Mouse (Mus musculus) liver, adult 2 months (tissue): Measurements from ENCODE around the gene Gm20605. TPM values are rescaled to one million over a fixed set of nuclear protein-coding genes. Genes with fewer than 3 reads are reported as not detected.

Source experiments
- DNase-seq: peaks from one replicate; pipeline ENCODE4 v3.0.0-alpha.2; 2011; ENCODE audit warnings: low read depth, low spot score; ENCODE audit errors: extremely low read depth
- H3K27ac ChIP-seq: fragments of 200-500 bp; replicated peaks from 2 replicates; pipeline ENCODE4 v1.5.1; 2012; ENCODE audit warnings: low read depth, mild to moderate bottlenecking, control low read depth, inconsistent platforms, low read length; ENCODE audit not compliant: insufficient read depth
- H3K27me3 ChIP-seq: fragments of 200-500 bp; 2 replicates; pipeline ENCODE4 v1.6.1; 2012; ENCODE audit warnings: mild to moderate bottlenecking, moderate library complexity, low read length, inconsistent platforms; ENCODE audit not compliant: control insufficient read depth, insufficient read depth
- H3K36me3 ChIP-seq: fragments of 200-500 bp; 2 replicates; pipeline ENCODE4 v1.6.1; 2012; ENCODE audit warnings: low read length, inconsistent platforms; ENCODE audit not compliant: control insufficient read depth, insufficient read depth
- H3K4me1 ChIP-seq: fragments of 200-500 bp; 2 replicates; pipeline ENCODE4 v1.6.1; 2011; ENCODE audit warnings: low read length; ENCODE audit not compliant: control insufficient read depth, insufficient read depth
- H3K4me3 ChIP-seq: fragments of 200-500 bp; 2 replicates; pipeline ENCODE4 v1.5.1; 2011; ENCODE audit warnings: low read depth, mild to moderate bottlenecking, control low read depth, low read length, moderate library complexity; ENCODE audit not compliant: insufficient read depth
- H3K79me2 ChIP-seq: fragments of 200-500 bp; 2 replicates; pipeline ENCODE4 v1.6.1; 2012; ENCODE audit warnings: inconsistent platforms, mild to moderate bottlenecking, low read length, moderate library complexity; ENCODE audit not compliant: control insufficient read depth, insufficient read depth
- H3K9ac ChIP-seq: fragments of 200-500 bp; 2 replicates; pipeline ENCODE4 v1.6.1; 2012; ENCODE audit warnings: low read depth, mild to moderate bottlenecking, control low read depth, inconsistent platforms, low read length
- CTCF ChIP-seq: fragments of 200-500 bp; IDR thresholded peaks from 2 replicates; pipeline ENCODE4 v1.5.1; 2011; ENCODE audit warnings: low read depth, low read length, control low read depth
- POLR2A ChIP-seq: fragments of 200-500 bp; IDR thresholded peaks from 2 replicates; pipeline ENCODE4 v1.6.1; 2011; ENCODE audit warnings: low read length, control low read depth; ENCODE audit not compliant: insufficient read depth; ENCODE audit errors: extremely low read depth
- WGBS: fragments of 180-500 bp; shearing (Covaris S2); methylation state at CpG from one replicate; pipeline ENCODE4 v1.1.7; 2018; 5-methylcytosine and 5-hydroxymethylcytosine counted together
- polyA plus RNA-seq: library from polyadenylated mRNA; depleted of rRNA; stranded (reverse); fragments of >200 nt; gene quantifications from 2 replicates; pipeline ENCODE4 v1.2.3, GENCODE M21; 2012
- total RNA-seq: library from RNA; depleted of rRNA; stranded (reverse); fragments of >200 nt; gene quantifications from 2 replicates; pipeline ENCODE4 v1.2.3, GENCODE M21; 2014

Gene Gm20605
- total and polyA plus RNA-seq, 2 experiments: 0.74 to 5.6 TPM

GRCm38 (mm10) chr5:137623937-137624530 is 4.9 kb upstream of the Gm20605 start:
- H3K36me3 ChIP-seq: no peaks in the 10 kb centered on the region
- no peak for DNase-seq
- no peak overlapping the region for H3K9ac ChIP-seq
- WGBS: 79% methylated on average over 11 of the region's 11 CpGs
- no peak overlapping the region for H3K4me3 ChIP-seq
- H3K27me3 ChIP-seq: no peaks in the 10 kb centered on the region
- no peak overlapping the region for H3K27ac ChIP-seq
- no peaks in the 10 kb centered on the region for H3K79me2 ChIP-seq
- TF ChIP-seq POLR2A (no peak), CTCF (no peak)
- no peaks in the 10 kb centered on the region for H3K4me1 ChIP-seq

DNA sequence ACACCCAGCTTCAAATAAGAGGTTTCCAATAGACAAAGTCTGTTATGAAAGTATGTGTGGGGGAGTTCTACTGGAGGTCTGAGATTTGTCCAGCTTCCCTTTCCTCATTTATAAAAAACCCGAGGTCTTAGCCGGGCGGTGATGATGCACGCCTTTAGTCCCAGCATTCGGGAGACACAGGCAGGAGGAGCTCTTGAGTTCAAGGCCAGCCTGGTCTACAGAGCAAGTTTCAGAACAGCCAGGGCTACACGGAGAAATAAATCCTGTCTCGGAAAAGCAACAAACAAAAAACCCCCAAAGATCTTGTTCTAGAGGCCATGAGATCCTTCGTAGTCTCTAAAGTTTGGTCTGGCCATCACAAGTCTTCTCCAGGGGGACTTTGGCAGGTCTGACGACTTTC is 984 bp upstream of the Gm20605 start:
- Histone ChIP-seq H3K4me1 (no peaks in the 10 kb centered on the region), H3K27me3 (no peaks in the 10 kb centered on the region), H3K36me3 (no peaks in the 10 kb centered on the region), H3K27ac (peak overlapping the region; percentile 43), H3K79me2 (peaks cover 6% of the 10 kb centered on the region; the same call in 1 of the 2 replicates), H3K4me3 (peak overlapping the region; percentile 53), H3K9ac (peak overlapping the region; percentile 54)
- peak; percentile 27 for DNase-seq
- TF ChIP-seq POLR2A: no peak
- no peak for TF ChIP-seq CTCF
- 3% methylated on average over 9 of the region's 9 CpGs for WGBS

DNA sequence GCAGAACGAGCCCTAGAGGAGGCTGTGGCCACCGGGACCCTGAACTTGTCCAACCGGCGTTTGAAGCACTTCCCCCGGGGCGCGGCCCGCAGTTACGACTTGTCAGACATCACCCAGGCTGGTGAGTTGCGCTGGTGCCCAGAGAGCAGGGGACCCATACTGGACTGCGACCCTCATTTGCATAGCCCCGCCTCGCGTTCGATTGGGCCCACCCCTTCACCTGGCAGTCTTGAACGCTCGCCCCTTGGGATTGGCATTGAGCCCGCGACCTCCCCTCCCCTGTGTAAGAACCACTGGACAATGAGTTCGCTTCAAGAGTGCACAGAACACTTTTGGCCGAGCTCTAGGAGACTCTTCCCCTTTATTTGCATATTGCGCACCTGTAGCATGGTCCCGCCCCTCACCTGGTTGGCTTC is 339 bp downstream of the Gm20605 start:
- Histone ChIP-seq H3K36me3 (no peaks in the 10 kb centered on the region), H3K27me3 (no peaks in the 10 kb centered on the region), H3K27ac (peak overlapping the region; percentile 71), H3K4me1 (no peaks in the 10 kb centered on the region), H3K4me3 (peak overlapping the region; percentile 84), H3K79me2 (peaks cover 6% of the 10 kb centered on the region; the same call in 1 of the 2 replicates), H3K9ac (peak overlapping the region; percentile 92)
- under 1% methylated on average over 23 of the region's 23 CpGs for WGBS
- TF ChIP-seq CTCF (no peak), POLR2A (no peak)
- peak; percentile 44 for DNase-seq

DNA sequence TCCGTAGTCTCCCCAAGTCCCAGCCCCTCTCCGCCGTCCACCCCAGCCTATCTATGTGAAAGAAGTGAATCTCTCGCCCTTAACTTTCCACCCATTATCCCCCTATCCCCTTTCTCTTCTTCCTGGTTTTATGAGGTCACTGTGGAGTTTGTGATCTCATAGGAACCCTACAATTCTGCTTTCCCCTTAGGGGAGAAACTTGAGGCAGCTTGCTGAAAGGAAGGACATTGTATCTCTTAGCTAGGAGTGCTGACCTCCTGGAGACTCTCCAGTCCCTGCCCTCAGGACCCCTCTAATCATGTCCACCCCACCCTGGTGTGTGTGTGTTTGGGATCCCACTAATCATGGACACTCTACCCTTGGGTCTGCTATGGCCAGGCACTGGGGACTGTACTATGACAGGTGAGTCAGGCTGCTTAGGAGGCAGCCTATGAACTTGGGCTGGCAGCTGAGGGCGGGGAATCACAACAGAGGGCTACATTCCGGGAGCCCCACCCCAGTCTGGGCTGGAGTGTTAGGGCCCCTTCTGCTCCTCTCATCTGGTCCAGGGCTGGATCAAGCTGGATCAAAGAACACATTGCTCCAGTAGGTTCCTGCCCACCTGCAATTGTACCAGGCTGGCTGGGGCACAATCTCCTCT is 1.1 kb downstream of the Gm20605 start:
- peak overlapping the region; percentile 84 for H3K4me3 ChIP-seq
- H3K4me1 ChIP-seq: no peaks in the 10 kb centered on the region
- H3K79me2 ChIP-seq: peaks cover 6% of the 10 kb centered on the region; the same call in 1 of the 2 replicates
- H3K27ac ChIP-seq: peak overlapping the region; percentile 33
- DNase-seq: no peak
- TF ChIP-seq CTCF (no peak), POLR2A (no peak)
- 25% methylated on average over 6 of the region's 6 CpGs for WGBS
- no peaks in the 10 kb centered on the region for H3K27me3 ChIP-seq
- peak overlapping the region; percentile 11 for H3K9ac ChIP-seq
- H3K36me3 ChIP-seq: peaks cover under 1% of the 10 kb centered on the region; the same call in 1 of the 2 replicates

GRCm38 (mm10) chr5:137630602-137631001 is 1.6 kb downstream of the Gm20605 start:
- WGBS: 65% methylated on average over 3 of the region's 3 CpGs
- H3K27ac ChIP-seq: peak overlapping the region; percentile 71
- DNase-seq: no peak
- H3K4me3 ChIP-seq: peak overlapping the region; percentile 43
- no peaks in the 10 kb centered on the region for H3K4me1 ChIP-seq
- TF ChIP-seq CTCF (no peak), POLR2A (no peak)
- H3K36me3 ChIP-seq: peaks cover 2% of the 10 kb centered on the region; the same call in 1 of the 2 replicates
- peaks cover 6% of the 10 kb centered on the region; the same call in 1 of the 2 replicates for H3K79me2 ChIP-seq
- H3K9ac ChIP-seq: peak overlapping the region; percentile 29
- no peaks in the 10 kb centered on the region for H3K27me3 ChIP-seq

- Histone ChIP-seq H3K27me3 (no peaks in the 10 kb centered on the region), H3K9ac (peak overlapping the region; percentile 29), H3K36me3 (peaks cover 2% of the 10 kb centered on the region; the same call in 1 of the 2 replicates), H3K4me1 (no peaks in the 10 kb centered on the region), H3K27ac (peak overlapping the region; percentile 71), H3K79me2 (peaks cover 6% of the 10 kb centered on the region; the same call in 1 of the 2 replicates), H3K4me3 (0 out of 2 replicates have a peak overlapping the region, but pooled peaks have one; percentile 43)
- 73% methylated on average over 9 of the region's 9 CpGs for WGBS
- TF ChIP-seq POLR2A: no peak
- TF ChIP-seq CTCF: no peak
- DNase-seq: no peak
Observed at GRCm38 (mm10) chr5:137631171-137631570, 2.2 kb downstream of the Gm20605 start.
